Mouse (Mus musculus): ENCODE data around the gene Synj2. TPM values are rescaled to one million over a fixed set of nuclear protein-coding genes. Genes with fewer than 3 reads are reported as not detected.

Gene Synj2
- polyA plus RNA-seq, 1 experiment from 2014 or later = 4.3 TPM

- H3K4me3 ChIP-seq (ENCODE audit: low read length) = no peak overlapping the region
- H3K9me3 ChIP-seq (ENCODE audit: control insufficient read depth, low read length) = no peaks in the 10 kb centered on the region
- H3K4me2 ChIP-seq (replicated peaks; ENCODE audit: low read depth, low read length) = no peak overlapping the region
- ATAC-seq (ENCODE audit: low FRiP score, low TSS enrichment) = no peak
- WGBS = 86% methylated on average over 1 of the region's 1 CpGs
- peaks cover 17% of the 10 kb centered on the region for H3K4me1 ChIP-seq (ENCODE audit: control insufficient read depth, insufficient read depth, low read length)
- no peak overlapping the region for H3K9ac ChIP-seq (ENCODE audit: low read depth, low read length)
- no peak overlapping the region for H3K27ac ChIP-seq (ENCODE audit: low read depth, low read length)
- no peaks in the 10 kb centered on the region for H3K27me3 ChIP-seq (ENCODE audit: control insufficient read depth, insufficient read depth, low read length)
- H3K36me3 ChIP-seq (ENCODE audit: control insufficient read depth, insufficient read depth, low read length) = no peaks in the 10 kb centered on the region
Measured at GRCm38 (mm10) chr17:5985271-5985670, 44.2 kb downstream of the Synj2 start.

GRCm38 (mm10) chr17:5987271-5988056, 46.4 kb downstream of the Synj2 start:
- Histone ChIP-seq H3K4me2 (replicated peaks; ENCODE audit: low read depth, low read length) (peak overlapping the region; percentile 26), H3K27me3 (ENCODE audit: control insufficient read depth, insufficient read depth, low read length) (no peaks in the 10 kb centered on the region), H3K36me3 (ENCODE audit: control insufficient read depth, insufficient read depth, low read length) (no peaks in the 10 kb centered on the region), H3K9me3 (ENCODE audit: control insufficient read depth, low read length) (no peaks in the 10 kb centered on the region), H3K9ac (ENCODE audit: low read depth, low read length) (peak overlapping the region; percentile 25; the same call in 1 of the 2 replicates), H3K4me3 (ENCODE audit: low read length) (peak overlapping the region; percentile 1; the same call in 1 of the 2 replicates), H3K27ac (ENCODE audit: low read depth, low read length) (peak overlapping the region; percentile 44; the same call in 1 of the 2 replicates), H3K4me1 (ENCODE audit: control insufficient read depth, insufficient read depth, low read length) (peaks cover 17% of the 10 kb centered on the region)
- WGBS = 25% methylated on average over 11 of the region's 11 CpGs
- peak; percentile 74 for ATAC-seq (ENCODE audit: low FRiP score, low TSS enrichment)

GRCm38 (mm10) chr17:5988102-5988501, 47.0 kb downstream of the Synj2 start:
- 73% methylated on average over 4 of the region's 4 CpGs for whole genome bisulfite sequencing
- H3K4me3 ChIP-seq (ENCODE audit: low read length) = peak overlapping the region; percentile 1; the same call in 1 of the 2 replicates
- peaks cover 17% of the 10 kb centered on the region for H3K4me1 ChIP-seq (ENCODE audit: control insufficient read depth, insufficient read depth, low read length)
- 0 out of 2 replicates have a peak, but pooled peaks have one; percentile 34 for ATAC-seq (ENCODE audit: low FRiP score, low TSS enrichment)
- H3K4me2 ChIP-seq (replicated peaks; ENCODE audit: low read depth, low read length) = peak overlapping the region; percentile 26
- H3K9ac ChIP-seq (ENCODE audit: low read depth, low read length) = peak overlapping the region; percentile 25; the same call in 1 of the 2 replicates
- peak overlapping the region; percentile 44; the same call in 1 of the 2 replicates for H3K27ac ChIP-seq (ENCODE audit: low read depth, low read length)
- no peaks in the 10 kb centered on the region for H3K9me3 ChIP-seq (ENCODE audit: control insufficient read depth, low read length)
- no peaks in the 10 kb centered on the region for H3K36me3 ChIP-seq (ENCODE audit: control insufficient read depth, insufficient read depth, low read length)
- no peaks in the 10 kb centered on the region for H3K27me3 ChIP-seq (ENCODE audit: control insufficient read depth, insufficient read depth, low read length)

DNA sequence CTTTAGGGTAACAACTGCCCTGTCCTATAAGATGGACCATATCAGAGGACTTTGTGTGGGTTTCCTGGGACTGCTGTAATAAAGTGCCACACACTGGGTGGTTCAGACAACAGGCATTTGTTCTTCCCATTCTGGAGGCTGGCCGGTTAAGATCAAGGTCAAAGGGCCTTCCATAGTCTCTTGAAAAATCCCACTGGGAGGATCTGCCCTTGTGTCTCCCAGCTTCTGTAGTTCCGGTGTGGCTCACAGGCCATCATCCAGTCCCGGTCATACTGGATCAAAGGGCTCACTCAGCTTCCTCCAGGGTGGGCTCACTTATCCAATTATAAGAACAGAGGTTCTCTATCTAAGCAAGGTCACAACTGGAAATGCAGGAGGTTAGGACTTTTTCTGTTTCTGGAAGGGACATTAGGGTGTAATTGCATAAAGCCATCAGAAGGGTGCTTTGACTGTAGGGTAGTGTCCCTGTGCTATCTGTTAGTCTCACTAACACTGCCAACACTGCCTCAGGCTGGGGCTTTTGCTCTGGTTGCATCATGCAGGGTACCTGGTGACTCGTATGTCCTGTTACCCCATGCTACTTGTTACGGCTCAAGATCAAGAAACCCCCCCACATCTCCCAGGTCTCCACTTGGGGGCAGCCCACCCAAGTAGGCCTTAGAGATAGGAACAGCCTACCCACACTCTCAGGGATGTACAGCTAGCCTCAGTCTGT, 51.9 kb downstream of the Synj2 start:
- H3K9ac ChIP-seq (ENCODE audit: low read depth, low read length) = no peak overlapping the region
- H3K9me3 ChIP-seq (ENCODE audit: control insufficient read depth, low read length) = no peaks in the 10 kb centered on the region
- no peak overlapping the region for H3K4me3 ChIP-seq (ENCODE audit: low read length)
- no peak overlapping the region for H3K4me2 ChIP-seq (replicated peaks; ENCODE audit: low read depth, low read length)
- no peaks in the 10 kb centered on the region for H3K27me3 ChIP-seq (ENCODE audit: control insufficient read depth, insufficient read depth, low read length)
- H3K27ac ChIP-seq (ENCODE audit: low read depth, low read length) = no peak overlapping the region
- H3K4me1 ChIP-seq (ENCODE audit: control insufficient read depth, insufficient read depth, low read length) = peaks cover 3% of the 10 kb centered on the region
- peak; percentile 26; the same call in 1 of the 2 replicates for ATAC-seq (ENCODE audit: low FRiP score, low TSS enrichment)
- no peaks in the 10 kb centered on the region for H3K36me3 ChIP-seq (ENCODE audit: control insufficient read depth, insufficient read depth, low read length)
- WGBS = 68% methylated on average over 5 of the region's 5 CpGs

DNA sequence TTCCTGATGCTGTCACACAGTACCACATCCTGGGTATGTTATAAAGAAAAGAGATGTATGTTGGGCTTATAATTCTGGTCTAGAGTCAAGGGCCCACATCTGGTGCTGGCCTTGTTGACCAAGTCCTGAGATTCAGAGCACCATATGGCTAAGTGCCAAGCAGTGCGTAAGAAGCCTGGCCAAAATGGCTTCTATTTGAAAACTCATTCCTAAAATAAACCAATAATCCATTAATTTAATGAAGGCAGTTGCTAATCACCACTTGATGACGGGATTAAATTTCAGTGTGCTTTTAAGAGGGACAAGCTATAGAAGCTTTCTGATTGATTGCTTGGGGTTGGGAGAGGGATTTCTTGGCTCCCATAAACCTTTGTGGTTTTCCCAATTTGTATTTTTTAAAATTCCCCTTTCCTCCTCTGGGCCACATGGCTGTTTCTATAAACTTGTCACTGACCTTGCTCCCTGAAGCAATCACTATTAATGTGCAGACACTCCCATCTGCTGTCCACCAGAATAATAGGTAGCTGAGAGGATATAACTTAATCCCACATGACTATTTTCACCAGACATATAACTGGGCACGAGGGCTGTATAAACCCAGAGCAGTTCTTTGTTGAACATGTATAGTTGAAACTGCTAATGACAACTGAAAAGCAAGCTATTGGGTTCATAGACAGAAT, 52.6 kb downstream of the Synj2 start:
- no peak overlapping the region for H3K4me2 ChIP-seq (replicated peaks; ENCODE audit: low read depth, low read length)
- WGBS = 52% methylated on average over 3 of the region's 3 CpGs
- ATAC-seq (ENCODE audit: low FRiP score, low TSS enrichment) = 0 out of 2 replicates have a peak, but pooled peaks have one; percentile 4

DNA sequence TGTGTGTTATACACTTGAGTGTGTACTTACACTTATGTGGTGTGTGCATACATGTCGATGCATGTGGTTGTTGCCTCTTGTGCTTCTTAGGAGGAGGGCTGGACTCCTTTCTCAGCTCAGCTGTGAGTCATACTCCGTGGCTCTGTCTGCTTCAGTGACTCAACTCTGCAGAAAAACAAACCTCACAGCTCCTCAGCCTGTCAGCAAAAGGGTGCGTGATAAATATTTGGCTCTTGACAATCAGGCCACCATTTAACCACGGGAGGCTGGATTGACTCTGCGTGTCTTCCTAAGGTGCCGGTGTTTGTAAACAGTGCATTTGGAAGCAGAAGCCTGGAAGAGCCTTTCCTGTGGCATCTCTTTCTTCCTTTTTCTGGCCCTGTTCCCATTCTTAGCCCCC, 53.5 kb downstream of the Synj2 start:
- Histone ChIP-seq H3K9me3 (ENCODE audit: control insufficient read depth, low read length) (no peaks in the 10 kb centered on the region), H3K27me3 (ENCODE audit: control insufficient read depth, insufficient read depth, low read length) (no peaks in the 10 kb centered on the region), H3K4me2 (replicated peaks; ENCODE audit: low read depth, low read length) (no peak overlapping the region), H3K9ac (ENCODE audit: low read depth, low read length) (no peak overlapping the region), H3K36me3 (ENCODE audit: control insufficient read depth, insufficient read depth, low read length) (no peaks in the 10 kb centered on the region), H3K4me3 (ENCODE audit: low read length) (no peak overlapping the region), H3K4me1 (ENCODE audit: control insufficient read depth, insufficient read depth, low read length) (no peaks in the 10 kb centered on the region), H3K27ac (ENCODE audit: low read depth, low read length) (no peak overlapping the region)
- no peak for ATAC-seq (ENCODE audit: low FRiP score, low TSS enrichment)
- WGBS = 51% methylated on average over 6 of the region's 6 CpGs

More for the DNA sequence above, 52.6 kb downstream of the Synj2 start:
- Histone ChIP-seq H3K9me3 (ENCODE audit: control insufficient read depth, low read length) (no peaks in the 10 kb centered on the region), H3K4me3 (ENCODE audit: low read length) (no peak overlapping the region), H3K4me1 (ENCODE audit: control insufficient read depth, insufficient read depth, low read length) (no peaks in the 10 kb centered on the region), H3K27me3 (ENCODE audit: control insufficient read depth, insufficient read depth, low read length) (no peaks in the 10 kb centered on the region), H3K36me3 (ENCODE audit: control insufficient read depth, insufficient read depth, low read length) (no peaks in the 10 kb centered on the region), H3K27ac (ENCODE audit: low read depth, low read length) (no peak overlapping the region), H3K9ac (ENCODE audit: low read depth, low read length) (no peak overlapping the region)

DNA sequence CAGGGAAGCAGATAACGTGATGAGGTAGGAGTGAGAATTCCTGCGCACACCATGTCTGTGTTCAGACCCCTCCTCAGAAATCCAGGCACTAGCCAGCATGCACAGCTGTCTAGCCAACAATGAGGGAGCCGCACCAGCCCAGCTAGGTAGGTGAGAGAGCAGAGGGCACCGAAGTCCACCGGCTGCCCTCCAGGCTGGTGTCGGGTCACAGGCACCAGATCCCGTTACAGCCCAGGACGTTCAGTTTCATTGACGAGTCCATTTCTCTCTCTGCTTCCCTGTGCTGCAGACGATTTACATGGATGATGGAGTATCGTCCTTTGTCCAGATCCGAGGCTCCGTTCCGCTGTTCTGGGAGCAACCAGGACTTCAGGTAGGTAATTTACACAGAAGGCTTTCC, 55.5 kb downstream of the Synj2 start:
- no peak overlapping the region for H3K27ac ChIP-seq (ENCODE audit: low read depth, low read length)
- no peak overlapping the region for H3K9ac ChIP-seq (ENCODE audit: low read depth, low read length)
- H3K4me3 ChIP-seq (ENCODE audit: low read length) = no peak overlapping the region
- 53% methylated on average over 14 of the region's 14 CpGs for WGBS
- no peaks in the 10 kb centered on the region for H3K27me3 ChIP-seq (ENCODE audit: control insufficient read depth, insufficient read depth, low read length)
- no peak overlapping the region for H3K4me2 ChIP-seq (replicated peaks; ENCODE audit: low read depth, low read length)
- H3K9me3 ChIP-seq (ENCODE audit: control insufficient read depth, low read length) = no peaks in the 10 kb centered on the region
- H3K4me1 ChIP-seq (ENCODE audit: control insufficient read depth, insufficient read depth, low read length) = no peaks in the 10 kb centered on the region
- no peaks in the 10 kb centered on the region for H3K36me3 ChIP-seq (ENCODE audit: control insufficient read depth, insufficient read depth, low read length)
- ATAC-seq (ENCODE audit: low FRiP score, low TSS enrichment) = no peak; the same call in 1 of the 2 replicates

- no peak overlapping the region for H3K27ac ChIP-seq (ENCODE audit: low read depth, low read length)
- H3K4me3 ChIP-seq (ENCODE audit: low read length) = no peak overlapping the region
- no peaks in the 10 kb centered on the region for H3K27me3 ChIP-seq (ENCODE audit: control insufficient read depth, insufficient read depth, low read length)
- H3K4me1 ChIP-seq (ENCODE audit: control insufficient read depth, insufficient read depth, low read length) = no peaks in the 10 kb centered on the region
- H3K9ac ChIP-seq (ENCODE audit: low read depth, low read length) = no peak overlapping the region
- ATAC-seq (ENCODE audit: low FRiP score, low TSS enrichment) = no peak
- no peaks in the 10 kb centered on the region for H3K36me3 ChIP-seq (ENCODE audit: control insufficient read depth, insufficient read depth, low read length)
- 64% methylated on average over 16 of the region's 16 CpGs for WGBS
- no peak overlapping the region for H3K4me2 ChIP-seq (replicated peaks; ENCODE audit: low read depth, low read length)
- H3K9me3 ChIP-seq (ENCODE audit: control insufficient read depth, low read length) = no peaks in the 10 kb centered on the region
Measured at GRCm38 (mm10) chr17:5997380-5998234, 56.5 kb downstream of the Synj2 start.

Measured in kidney, embryonic 14.5 days (tissue).